Mouse (Mus musculus) adrenal gland, postnatal 25 days (tissue): Measurements from ENCODE around the gene Pld1. TPM values are rescaled to one million over a fixed set of nuclear protein-coding genes. Genes with fewer than 3 reads are reported as not detected.
A peak's percentile ranks its signal among the peaks of the same experiment; 100 is the strongest.

ENCODE experiments used
- DNase-seq: peaks from one replicate; pipeline ENCODE4 v3.0.0; 2021; ENCODE audit warnings: mixed read lengths
- long read RNA-seq: library from polyadenylated mRNA; stranded (forward); transcript quantifications from one replicate; pipeline ENCODE4 v2.0.0, GENCODE M21; 2021
- total RNA-seq: library from RNA; stranded (reverse); gene quantifications from 2 replicates; pipeline ENCODE4 v1.2.3, GENCODE M21; 2021

Gene Pld1
- 5.0 and 7.6 TPM in 2 replicates for total RNA-seq
- long read RNA-seq, full-length matches to known transcripts = 2 of 3 reads
- long read RNA-seq, partial matches to known transcripts = 0 of 3 reads
- long read RNA-seq, other reads (novel, unspliced or antisense) = 1 of 3 reads

DNA sequence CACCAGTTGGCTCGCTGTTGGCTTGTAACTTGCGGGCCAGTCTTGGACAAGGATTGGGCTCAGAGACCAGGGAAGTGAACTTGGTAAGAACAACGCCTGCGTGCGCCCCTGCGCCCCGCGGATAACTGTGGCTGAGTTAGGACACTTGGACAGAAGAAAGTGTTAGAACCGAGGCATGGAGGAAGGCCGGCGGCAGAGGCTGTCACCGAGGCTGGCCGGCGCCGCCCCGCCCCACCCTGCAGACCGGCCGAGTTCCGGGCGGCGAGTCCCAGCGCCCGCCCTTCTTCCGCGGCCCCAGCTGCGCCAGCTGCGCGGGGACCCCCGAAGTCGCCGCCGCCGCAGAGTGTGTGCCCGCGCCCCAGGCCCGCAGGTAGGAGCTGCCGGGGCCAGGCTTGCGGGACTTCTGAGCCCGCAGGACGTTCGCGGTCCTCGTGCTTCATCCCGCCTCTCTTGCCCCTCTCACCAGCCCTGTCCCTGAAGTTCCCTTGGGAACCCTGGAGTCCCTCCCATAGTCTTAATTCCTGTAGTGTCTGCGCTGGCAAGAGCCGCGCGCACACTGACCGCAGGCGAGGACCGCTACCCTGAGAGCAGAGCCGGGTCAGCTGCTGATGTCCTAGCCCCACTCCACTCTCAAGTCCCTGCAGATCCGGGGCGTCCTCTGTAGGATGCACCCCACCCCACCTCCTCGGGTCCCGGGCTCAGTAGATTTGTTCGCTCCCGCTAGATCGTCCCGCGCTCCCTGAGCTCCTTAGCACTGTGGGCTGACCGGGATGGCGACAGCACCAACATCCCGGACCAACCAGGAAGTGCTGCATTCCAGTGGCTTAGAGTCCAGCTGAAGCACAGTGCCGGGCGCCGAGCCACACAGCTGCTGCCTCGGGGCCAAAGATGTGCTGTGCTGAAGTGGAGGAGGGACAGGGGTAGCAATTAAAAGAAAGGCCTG lies at the start of gene Pld1:
Pld1 (plus strand) TSS at position 315 of the 943 bp plus-strand sequence.
- DNase-seq = peak; percentile 73

DNA sequence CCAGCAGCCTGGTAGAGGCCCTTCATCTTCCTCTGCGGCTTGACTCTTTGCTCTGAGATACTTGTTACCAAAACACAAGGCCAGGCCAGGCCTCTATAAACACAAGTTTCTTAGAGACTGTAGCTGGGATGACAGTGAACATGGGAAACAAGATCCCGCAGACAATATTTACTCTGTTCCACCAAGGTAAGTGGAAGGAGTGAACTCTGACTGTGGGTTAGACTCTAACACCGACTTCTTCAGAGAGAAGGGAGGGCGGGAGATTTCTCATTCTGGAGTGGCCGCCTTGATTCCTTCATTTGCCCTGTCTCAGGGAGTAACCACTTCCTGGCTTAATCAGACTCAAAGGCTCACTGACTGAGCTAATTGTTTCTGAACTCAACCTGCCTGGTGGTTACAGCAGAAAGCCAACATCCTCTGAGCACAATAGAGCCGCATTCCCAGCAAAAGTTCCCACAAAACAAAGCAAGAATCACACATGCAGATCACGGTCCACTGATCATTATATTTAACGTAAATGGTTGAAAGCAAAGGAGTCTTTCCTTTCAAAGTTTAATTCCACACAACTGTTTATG lies 42.1 kb upstream of the Pld1 start, which contains the start of gene Tmem212:
Tmem212 (minus strand) TSS at position 51 of the 575 bp plus-strand sequence.
- DNase-seq = no peak

DNA sequence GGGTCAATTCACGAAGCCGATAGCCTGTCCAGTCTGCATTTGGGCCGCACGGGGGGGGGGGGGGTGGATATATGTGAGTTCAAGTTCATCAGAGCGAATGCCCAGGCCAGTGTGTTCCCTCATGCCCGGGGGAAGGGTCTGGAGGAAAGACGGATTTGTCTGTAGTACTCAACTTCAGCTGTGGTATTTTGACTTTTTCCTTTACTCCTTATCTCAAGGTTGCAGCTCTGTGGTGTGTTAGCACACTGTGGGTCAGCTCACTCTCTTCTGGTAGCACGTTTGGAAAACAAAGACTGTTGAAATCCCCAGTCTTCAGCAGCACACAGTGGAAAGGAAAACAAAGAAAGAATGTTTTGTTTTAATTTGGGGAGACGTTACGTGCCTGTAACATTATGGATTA lies 40.3 kb upstream of the Pld1 start:
- no peak for DNase-seq

- DNase-seq = no peak
Measured at GRCm38 (mm10) chr3:27899012-27899726, 39.3 kb upstream of the Pld1 start.

- DNase-seq = no peak
Measured at GRCm38 (mm10) chr3:27901846-27902245, 36.6 kb upstream of the Pld1 start.

DNA sequence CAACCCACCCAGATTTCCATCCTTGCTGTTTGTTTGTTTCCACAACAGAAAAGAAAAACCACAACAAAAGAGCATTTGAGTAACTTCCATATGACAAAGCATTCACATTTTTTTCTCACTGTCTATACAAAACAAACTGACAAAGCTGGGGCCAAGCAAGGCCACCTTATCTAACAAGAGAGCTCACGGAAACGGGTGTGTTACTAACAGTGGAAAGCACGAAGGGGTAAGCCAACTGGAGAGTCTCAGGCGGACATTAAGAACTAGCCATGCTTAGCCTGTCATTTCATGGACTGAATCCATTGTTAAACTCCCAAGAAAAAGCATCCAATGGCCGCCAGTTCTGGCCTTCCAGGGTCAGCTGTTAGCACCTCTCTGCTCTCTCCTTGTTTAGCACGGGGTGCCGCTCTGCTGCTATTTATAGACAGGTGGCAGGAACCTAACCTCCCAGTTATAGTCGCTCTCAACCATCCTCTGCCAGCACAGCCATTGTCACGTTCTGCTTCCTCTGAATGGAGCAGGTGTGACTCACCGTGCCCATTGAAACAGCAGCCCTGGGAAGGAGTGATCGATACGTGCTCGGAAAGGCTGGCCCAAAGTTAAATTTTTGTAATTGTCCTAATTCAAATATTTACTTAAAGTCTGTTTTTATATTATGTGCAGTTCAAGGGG lies 33.7 kb upstream of the Pld1 start:
- DNase-seq = no peak

GRCm38 (mm10) chr3:27906647-27907209 lies 31.8 kb upstream of the Pld1 start:
- no peak for DNase-seq

- DNase-seq = no peak
Measured at GRCm38 (mm10) chr3:27907301-27907700, 31.2 kb upstream of the Pld1 start.

GRCm38 (mm10) chr3:27908316-27908715 lies 30.2 kb upstream of the Pld1 start:
- DNase-seq = no peak

GRCm38 (mm10) chr3:27909016-27909415 lies 29.5 kb upstream of the Pld1 start:
- no peak for DNase-seq

DNA sequence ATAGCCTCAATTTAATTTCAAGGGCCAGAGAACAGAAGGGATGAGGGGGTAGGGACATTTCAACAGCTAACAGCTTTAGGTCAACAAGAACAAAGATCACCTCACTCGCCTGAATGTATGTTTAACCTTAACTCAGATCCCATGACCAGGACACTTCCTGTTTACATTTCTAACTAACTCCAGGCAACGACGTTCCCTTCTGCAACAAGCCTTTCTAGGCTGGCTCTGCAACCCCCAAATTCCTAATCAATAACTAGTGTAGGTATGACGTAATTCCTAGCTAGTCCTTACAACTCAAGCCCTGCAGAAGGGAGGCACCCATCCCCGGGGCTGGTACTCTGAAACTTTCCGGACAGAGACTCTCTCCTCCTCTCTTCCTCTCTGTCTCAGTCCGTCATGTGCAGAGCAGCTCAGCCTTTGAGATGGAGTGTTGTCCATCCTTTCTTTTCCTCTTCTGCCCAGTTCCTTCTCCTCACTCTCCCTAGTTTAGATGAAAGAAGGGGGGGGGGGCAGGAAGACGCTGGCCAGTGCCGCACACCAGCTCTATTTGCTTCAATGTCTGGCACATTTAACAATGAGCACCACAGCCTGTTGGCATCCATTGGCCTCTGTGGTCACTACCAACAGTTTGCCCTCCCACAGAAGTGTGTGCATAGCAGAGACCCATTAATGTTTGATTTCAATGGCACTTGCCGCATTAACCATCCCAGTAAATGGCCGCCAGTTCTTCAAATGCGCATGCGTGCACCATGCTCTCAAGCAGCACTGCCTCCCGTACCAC lies 19.6 kb upstream of the Pld1 start:
- DNase-seq = no peak

DNA sequence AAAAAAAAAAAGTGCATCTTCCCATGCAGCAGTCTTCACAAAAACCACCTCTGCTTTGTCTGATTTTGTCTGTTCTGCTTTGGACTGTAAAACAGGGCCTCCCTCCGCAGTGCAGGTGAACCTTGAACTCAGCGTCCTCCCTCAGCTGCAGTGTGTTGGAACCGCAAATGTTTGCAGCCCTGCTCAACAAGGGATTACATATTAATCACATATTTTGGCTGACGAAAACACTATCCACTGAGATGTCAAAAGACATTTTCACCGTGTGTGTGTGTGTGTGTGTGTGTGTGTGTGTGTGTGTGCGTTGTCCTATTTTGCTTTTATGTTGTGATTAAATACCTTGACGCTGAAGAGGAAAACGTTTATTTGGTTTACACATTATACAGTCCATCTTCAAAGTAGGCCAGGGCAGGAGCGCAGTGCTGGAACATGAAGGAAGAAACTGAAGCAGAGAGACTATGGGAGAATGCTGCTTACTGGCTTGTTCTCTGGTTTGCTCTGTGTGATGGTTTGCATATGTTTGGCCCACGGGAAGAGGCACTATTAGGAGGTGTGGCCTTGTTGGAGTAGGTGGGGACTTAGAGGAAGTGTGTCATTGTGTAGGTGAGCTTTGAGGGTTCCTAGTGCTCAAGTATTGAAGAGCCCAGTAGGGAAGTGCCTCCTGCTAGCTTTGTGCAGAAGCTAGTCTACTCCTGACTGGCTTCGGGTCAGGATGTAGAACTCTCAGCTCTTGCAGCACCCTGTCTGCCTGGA lies 17.1 kb upstream of the Pld1 start:
- no peak for DNase-seq

DNA sequence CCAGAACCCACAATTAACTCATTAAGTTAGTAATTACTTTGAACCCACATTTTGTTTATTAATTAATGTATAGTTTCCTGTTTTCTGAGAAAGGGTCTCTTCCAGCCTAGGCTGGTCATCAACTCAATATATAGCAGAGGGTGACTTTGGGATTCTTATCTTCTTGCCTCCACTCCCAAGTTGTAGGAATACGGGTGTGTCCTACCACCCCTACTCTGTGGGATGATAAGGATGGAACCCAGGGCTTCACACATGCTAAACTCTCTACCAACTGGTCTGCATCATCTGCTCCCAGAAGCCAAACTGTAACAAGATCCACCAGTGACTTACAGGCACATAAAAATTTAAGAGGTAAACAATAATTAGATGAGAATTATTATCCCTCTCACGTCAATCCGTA lies 14.5 kb upstream of the Pld1 start:
- no peak for DNase-seq

GRCm38 (mm10) chr3:27929219-27929618 lies 9.3 kb upstream of the Pld1 start:
- DNase-seq = no peak

DNA sequence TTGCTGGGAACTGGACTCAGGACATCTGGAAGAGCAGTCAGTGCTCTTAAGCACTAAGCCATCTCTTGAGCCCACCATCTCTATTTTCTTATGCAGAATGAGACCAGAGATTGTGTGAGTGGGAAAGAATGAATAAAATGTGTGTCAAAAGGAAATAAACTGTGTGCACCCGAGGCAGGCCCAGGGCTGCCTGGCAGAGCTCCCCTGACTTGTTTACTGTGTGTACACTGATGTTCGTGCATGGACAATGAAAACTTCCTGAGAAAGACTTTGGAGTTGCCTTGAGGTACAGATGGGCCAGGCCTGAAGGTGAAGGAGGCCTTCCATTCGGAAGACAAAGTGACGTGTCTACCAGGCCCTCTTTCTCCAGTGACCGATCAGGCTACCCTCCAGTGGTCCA lies 6.1 kb upstream of the Pld1 start:
- DNase-seq = no peak

DNA sequence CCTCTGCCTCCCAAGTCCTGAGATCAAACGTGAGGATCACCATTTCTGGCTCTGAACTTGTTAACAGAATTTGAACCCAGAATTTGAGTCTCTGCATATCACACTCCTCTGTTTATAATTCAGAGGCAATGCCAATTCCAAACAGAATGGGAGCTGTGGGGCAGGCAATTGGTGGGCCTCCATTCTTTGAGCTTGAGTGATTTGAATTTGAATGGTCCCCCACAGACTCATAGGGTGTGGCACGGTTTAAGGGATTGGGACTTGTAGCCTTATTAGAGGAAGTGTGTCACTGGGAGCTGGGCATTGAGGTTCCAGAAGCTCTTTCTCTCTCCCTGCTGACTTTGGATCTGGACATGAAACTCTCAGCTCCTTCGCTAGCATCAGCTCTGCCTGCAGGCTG lies 2.9 kb upstream of the Pld1 start:
- DNase-seq = no peak

GRCm38 (mm10) chr3:27936731-27937130 lies 1.8 kb upstream of the Pld1 start:
- DNase-seq = no peak

- no peak for DNase-seq
Measured at GRCm38 (mm10) chr3:27937144-27938110, 1.1 kb upstream of the Pld1 start.

GRCm38 (mm10) chr3:27941634-27942033 lies 3.1 kb downstream of the Pld1 start:
- DNase-seq = no peak
